Mouse (Mus musculus) heart, adult 2 months (tissue): ENCODE results near the gene Nhsl2.
"Not testable (repeated sequence)": the region's sequence is repeated elsewhere in the genome, so short reads cannot be mapped to it uniquely, and the experiment has no call there.

Experiments
- CTCF ChIP-seq: fragments of 200-600 bp; IDR thresholded peaks from 2 replicates; pipeline ENCODE4 v1.8.1; 2022; ENCODE audit warnings: antibody characterized with exemption, mild to moderate bottlenecking, moderate library complexity
- EP300 ChIP-seq: fragments of 200-500 bp; IDR thresholded peaks from 2 replicates; pipeline ENCODE4 v1.6.1; 2011; ENCODE audit warnings: low read depth, low read length, control low read depth; ENCODE audit not compliant: insufficient read depth
- POLR2A ChIP-seq: fragments of 200-500 bp; IDR thresholded peaks from 2 replicates; pipeline ENCODE4 v1.6.1; 2011; ENCODE audit warnings: mild to moderate bottlenecking, low read depth, low read length, control low read depth; ENCODE audit not compliant: insufficient read depth

- TF ChIP-seq POLR2A, CTCF, EP300: not testable (repeated sequence)
Observed at GRCm38 (mm10) chrX:101819980-101820379, 29.2 kb upstream of the Nhsl2 start.
